Mouse (Mus musculus) CH12.LX (cell line): ENCODE measurements at regions not wholly inside any gene's neighbourhood (a gene's known extent, or its start where the extent isn't known, plus 50 kb on each side); places are given as distances from the start of the nearest gene placed in this dataset.

Experiments used
- DNase-seq: peaks from one replicate; pipeline ENCODE4 v3.0.0-alpha.2; 2013; ENCODE audit errors: extremely low read depth
- H3K27ac ChIP-seq: 2 replicates; pipeline ENCODE4 v1.5.1; 2012; ENCODE audit warnings: low read depth, mild to moderate bottlenecking, control low read depth, moderate library complexity; ENCODE audit not compliant: insufficient read depth
- H3K27me3 ChIP-seq: replicated peaks from 2 replicates; pipeline ENCODE3; 2012; ENCODE audit warnings: inconsistent platforms
- H3K36me3 ChIP-seq, 2 experiments: replicated peaks in 1 of 2; 2 replicates each; pipeline versions ENCODE3 to v1.6.1; 2012; ENCODE audit warnings: inconsistent platforms in 1 of 2, low read length in 1 of 2, mild to moderate bottlenecking in 1 of 2, mixed read lengths in 1 of 2, moderate library complexity in 1 of 2; ENCODE audit not compliant: control insufficient read depth in 1 of 2, insufficient read depth in 1 of 2
- H3K4me1 ChIP-seq, 2 experiments: 2 replicates each; pipeline ENCODE4 v1.6.1; 2012; ENCODE audit warnings: inconsistent platforms in 1 of 2, moderate library complexity in 1 of 2; ENCODE audit not compliant: insufficient read depth in 2 of 2, control insufficient read depth in 1 of 2
- H3K4me2 ChIP-seq: 2 replicates; pipeline ENCODE4 v1.6.1; 2012; ENCODE audit warnings: low read depth, mild to moderate bottlenecking, control low read depth; ENCODE audit not compliant: poor library complexity, insufficient read depth, severe bottlenecking
- H3K4me3 ChIP-seq, 3 experiments: fragments of 150-350 bp in 1 of 3; sonication (generic) in 1 of 3; replicated peaks in 1 of 3; 2 replicates each; pipeline versions ENCODE3 to v1.5.1; 2011 to 2012; ENCODE audit warnings: low read depth in 2 of 3, low read length in 2 of 3, mild to moderate bottlenecking in 2 of 3, moderate library complexity in 2 of 3, control low read depth in 1 of 3, improper control_type of control experiment in 1 of 3, inconsistent platforms in 1 of 3, mixed read lengths in 1 of 3; ENCODE audit not compliant: poor library complexity in 1 of 3
- H3K79me2 ChIP-seq: replicated peaks from 2 replicates; pipeline ENCODE4 v1.6.1; 2012; ENCODE audit warnings: mild to moderate bottlenecking, moderate library complexity; ENCODE audit not compliant: control insufficient read depth, poor library complexity, insufficient read depth, severe bottlenecking; ENCODE audit errors: extremely low read depth
- H3K9ac ChIP-seq: 2 replicates; pipeline ENCODE4 v1.6.1; 2012; ENCODE audit warnings: low read depth, mild to moderate bottlenecking, control low read depth, moderate library complexity; ENCODE audit not compliant: insufficient read depth
- H3K9me3 ChIP-seq: replicated peaks from 2 replicates; pipeline ENCODE3; 2012; ENCODE audit warnings: low read length, inconsistent platforms, mixed read lengths
- CTCF ChIP-seq, 2 experiments: IDR thresholded peaks in 1 of 2; conservative IDR thresholded peaks in 1 of 2; 2 replicates each; pipeline ENCODE4 v1.5.1; 2011 to 2012; ENCODE audit warnings: low read depth in 2 of 2, low read length in 2 of 2, improper control_type of control experiment in 1 of 2, inconsistent platforms in 1 of 2, mild to moderate bottlenecking in 1 of 2, moderate library complexity in 1 of 2
- E2F4 ChIP-seq: IDR thresholded peaks from 2 replicates; pipeline ENCODE4 v1.6.1; 2011; ENCODE audit warnings: low read depth, low read length, improper control_type of control experiment; ENCODE audit not compliant: insufficient replicate concordance
- HCFC1 ChIP-seq: IDR thresholded peaks from 2 replicates; pipeline ENCODE4 v1.6.1; 2012; ENCODE audit warnings: low read depth, mild to moderate bottlenecking, inconsistent platforms, low read length, improper control_type of control experiment
- JUN ChIP-seq: IDR thresholded peaks from 2 replicates; pipeline ENCODE4 v1.6.1; 2011; ENCODE audit warnings: low read depth, mild to moderate bottlenecking, low read length, improper control_type of control experiment, moderate library complexity; ENCODE audit not compliant: insufficient read depth
- MAZ ChIP-seq: IDR thresholded peaks from 2 replicates; pipeline ENCODE4 v1.6.1; 2012; ENCODE audit warnings: low read depth, mild to moderate bottlenecking, inconsistent platforms, low read length, improper control_type of control experiment, moderate library complexity
- MEF2A ChIP-seq: IDR thresholded peaks from 2 replicates; pipeline ENCODE4 v1.6.1; 2014; ENCODE audit warnings: low read depth, mild to moderate bottlenecking, inconsistent platforms, low read length, improper control_type of control experiment, borderline replicate concordance
- MYC ChIP-seq: IDR thresholded peaks from 2 replicates; pipeline ENCODE4 v1.6.1; 2011; ENCODE audit warnings: low read depth, mild to moderate bottlenecking, improper control_type of control experiment, low read length
- NELFE ChIP-seq: IDR thresholded peaks from 2 replicates; pipeline ENCODE4 v1.6.1; 2011; ENCODE audit warnings: low read depth, low read length, improper control_type of control experiment
- POLR2A ChIP-seq: IDR thresholded peaks from 2 replicates; pipeline ENCODE4 v1.6.1; 2011; ENCODE audit warnings: low read depth, mild to moderate bottlenecking, improper control_type of control experiment, low read length
- POLR2AphosphoS2 ChIP-seq: IDR thresholded peaks from 2 replicates; pipeline ENCODE4 v1.6.1; 2011; ENCODE audit warnings: low read depth, low read length, improper control_type of control experiment
- RCOR1 ChIP-seq: conservative IDR thresholded peaks from 2 replicates; pipeline ENCODE4 v1.6.1; 2012; ENCODE audit warnings: low read depth, mild to moderate bottlenecking, inconsistent platforms, low read length, improper control_type of control experiment
- SIN3A ChIP-seq: IDR thresholded peaks from 2 replicates; pipeline ENCODE4 v1.6.1; 2012; ENCODE audit warnings: low read length, improper control_type of control experiment, inconsistent platforms
- TCF12 ChIP-seq: IDR thresholded peaks from 2 replicates; pipeline ENCODE4 v1.6.1; 2014; ENCODE audit warnings: low read depth, mild to moderate bottlenecking, inconsistent platforms, low read length, improper control_type of control experiment
- USF1 ChIP-seq: IDR thresholded peaks from 2 replicates; pipeline ENCODE4 v1.6.1; 2014; ENCODE audit warnings: low read depth, mild to moderate bottlenecking, inconsistent platforms, low read length, improper control_type of control experiment
- USF2 ChIP-seq: conservative IDR thresholded peaks from 2 replicates; pipeline ENCODE4 v1.6.1; 2011; ENCODE audit warnings: low read depth, low read length, improper control_type of control experiment
- ZMIZ1 ChIP-seq: IDR thresholded peaks from 2 replicates; pipeline ENCODE4 v1.6.1; 2012; ENCODE audit warnings: low read depth, mild to moderate bottlenecking, inconsistent platforms, low read length, improper control_type of control experiment
- ZNF384 ChIP-seq: IDR thresholded peaks from 2 replicates; pipeline ENCODE4 v1.6.1; 2012; ENCODE audit warnings: low read depth, low read length, improper control_type of control experiment, inconsistent platforms
- dilution Hi-C: fragments of 300-500 bp; cut with MboI; formaldehyde crosslinking; loops from 2 replicates; pipeline ENCODE4 v1.14.3; 2020; ENCODE audit warnings: low sequenced_read_pairs; ENCODE audit not compliant: extremely low pct_unique_long_range_greater_than_20kb, extremely low pct_ligation_motif_present
- in situ Hi-C: fragments of 300-500 bp; cut with MboI; formaldehyde crosslinking; loops from 3 replicates; pipeline ENCODE4 v1.14.3; 2019; ENCODE audit warnings: low sequenced_read_pairs, low pct_ligation_motif_present, low pct_unique_long_range_greater_than_20kb, mixed read lengths

GRCm38 (mm10) chr5:129397311-129397710 lies 103.7 kb upstream of the Sfswap start:
- Histone ChIP-seq H3K4me2 (no peak overlapping the region), H3K4me1 (no peaks in the 10 kb centered on the region), H3K27ac (no peak overlapping the region), H3K9me3 (peaks cover 5% of the 10 kb centered on the region), H3K27me3 (peaks cover 19% of the 10 kb centered on the region), H3K4me3 (no peak overlapping the region), H3K9ac (no peak overlapping the region), H3K79me2 (no peaks in the 10 kb centered on the region), H3K36me3 (no peaks in the 10 kb centered on the region)
- TF ChIP-seq USF2: no peak
- TF ChIP-seq CTCF (conservative IDR thresholded peaks at IDR 0.05 in 1 of 2, IDR thresholded peaks at IDR 0.05 in 1 of 2; ENCODE audit: low read depth in 2 of 2, low read length in 2 of 2): no peak
- TF ChIP-seq ZMIZ1: no peak
- no peak for TF ChIP-seq SIN3A
- TF ChIP-seq POLR2A: no peak
- no peak for TF ChIP-seq ZNF384
- no peak for TF ChIP-seq NELFE
- no peak for TF ChIP-seq MEF2A
- no peak for TF ChIP-seq MYC
- TF ChIP-seq MAZ: no peak
- TF ChIP-seq JUN: no peak
- TF ChIP-seq TCF12: no peak
- dilution Hi-C loops (no loop called here), in situ Hi-C loops (no loop called here)
- DNase-seq: no peak

GRCm38 (mm10) chr5:129406259-129406658 lies 94.8 kb upstream of the Sfswap start:
- dilution Hi-C loops (no loop called here), in situ Hi-C loops (no loop called here)
- Histone ChIP-seq H3K27me3 (peaks cover 23% of the 10 kb centered on the region), H3K9ac (no peak overlapping the region), H3K9me3 (peaks cover 2% of the 10 kb centered on the region), H3K4me3 (no peak overlapping the region), H3K4me2 (no peak overlapping the region), H3K27ac (no peak overlapping the region), H3K79me2 (no peaks in the 10 kb centered on the region), H3K4me1 (no peaks in the 10 kb centered on the region), H3K36me3 (no peaks in the 10 kb centered on the region)
- DNase-seq: no peak
- no peak for TF ChIP-seq MAZ
- TF ChIP-seq CTCF (conservative IDR thresholded peaks at IDR 0.05 in 1 of 2, IDR thresholded peaks at IDR 0.05 in 1 of 2; ENCODE audit: low read depth in 2 of 2, low read length in 2 of 2): no peak
- no peak for TF ChIP-seq RCOR1
- TF ChIP-seq E2F4: no peak
- TF ChIP-seq USF1: no peak
- no peak for TF ChIP-seq POLR2AphosphoS2
- TF ChIP-seq JUN: no peak
- no peak for TF ChIP-seq NELFE
- TF ChIP-seq HCFC1: no peak
